In genomic region chr11:96542003-96542402, GRCm38 (mm10) we compare ENCODE assay signal across 25 mouse cellular contexts.
DNase-seq lines count a peak whose midpoint lies in the region; ATAC-seq and TF ChIP-seq lines count a peak whose summit lies in the region.
"Had no signal": no experiment of that assay in that cellular context is flagged by ENCODE, and none has a peak within 500 bp of the region (broad histone marks: within the 10 kb centered on the region; RNA-seq: fewer than 3 reads in every experiment).

No protein-coding gene starts in this region.

- ATAC-seq in neural tube, embryonic 15.5 days (ENCODE audit: low FRiP score) = no peak
- ATAC-seq: inflammation-experienced regulatory T-cells, adult 6 months; midbrain, embryonic 16.5 days had no signal

- no peak for TF ChIP-seq CTCF in kidney, adult 2 months (conservative IDR thresholded peaks at IDR 0.05; ENCODE audit: insufficient read depth, insufficient read length, low read depth, low read length)

- peak; percentile 13 to 50 for DNase-seq in cerebellum, postnatal 14 days
- no peak for DNase-seq in cerebellum, adult 9-10 months
- DNase-seq in kidney, adult 2 months = peak; percentile 45
- DNase-seq in kidney, adult 11 months = no peak
- no peak for DNase-seq in neural tube, embryonic 10.5 days (ENCODE audit: extremely low spot score, low spot score)
- DNase-seq in testis, postnatal 14 days (ENCODE audit: low spot score) = peak; percentile 26
- no peak for DNase-seq in layer of hippocampus, adult 9-11 months
- DNase-seq: adrenal gland, postnatal 14 days; cerebellum, adult 11 months; cerebellum, postnatal 36 days; gastrocnemius, adult 2 months; heart, postnatal 4 days; liver; lung, postnatal 36 days; thymus, adult 2 months; thymus, postnatal 4 days had no signal

- no peak overlapping the region for H3K4me3 ChIP-seq in kidney, adult 2 months (ENCODE audit: insufficient read depth, low read depth, low read length)
- no peak overlapping the region for H3K4me3 ChIP-seq in neural tube, embryonic 15.5 days (replicated peaks)
- H3K4me3 ChIP-seq: gastrocnemius, adult 2 months; left cerebral cortex, adult 2 months; limb, embryonic 10.5 days; liver, embryonic 15.5 days; lung, embryonic 15.5 days; megakaryocyte, embryonic 14.5 days; stomach, embryonic 15.5 days had no signal

- TF ChIP-seq POLR2A in kidney, adult 2 months (IDR thresholded peaks at IDR 0.05; ENCODE audit: low read depth, low read length) = no peak

- WGBS in kidney, adult 2 months = 60% methylated on average over 7 of the region's 7 CpGs
- 59% methylated on average over 7 of the region's 7 CpGs for WGBS in neural tube, embryonic 15.5 days

- H3K9me3 ChIP-seq in neural tube, embryonic 15.5 days (replicated peaks) = no peaks in the 10 kb centered on the region
- H3K9me3 ChIP-seq: limb, embryonic 10.5 days; liver, embryonic 15.5 days; lung, embryonic 15.5 days; megakaryocyte, embryonic 14.5 days; stomach, embryonic 15.5 days had no signal

- H3K4me1 ChIP-seq in kidney, adult 2 months (ENCODE audit: control insufficient read depth, insufficient read depth, low read length) = peaks cover 6% of the 10 kb centered on the region; the same call in 1 of the 2 replicates
- H3K4me1 ChIP-seq in neural tube, embryonic 15.5 days = peaks cover 39% of the 10 kb centered on the region
- H3K4me1 ChIP-seq: limb, embryonic 10.5 days; liver, embryonic 15.5 days; lung, embryonic 15.5 days; megakaryocyte, embryonic 14.5 days; stomach, embryonic 15.5 days had no signal

- H3K36me3 ChIP-seq in kidney, adult 2 months (ENCODE audit: control insufficient read depth, insufficient read depth, low read length) = no peaks in the 10 kb centered on the region
- H3K36me3 ChIP-seq in neural tube, embryonic 15.5 days = no peaks in the 10 kb centered on the region
- H3K36me3 ChIP-seq: limb, embryonic 10.5 days; liver, embryonic 15.5 days; lung, embryonic 15.5 days; stomach, embryonic 15.5 days had no signal

- H3K27ac ChIP-seq in kidney, adult 2 months (ENCODE audit: insufficient read depth, low read depth, low read length) = peak overlapping the region; percentile 93
- 0 out of 2 replicates have a peak overlapping the region, but pooled peaks have one; percentile 28 for H3K27ac ChIP-seq in neural tube, embryonic 15.5 days (replicated peaks)
- H3K27ac ChIP-seq: gastrocnemius, adult 2 months; left cerebral cortex, adult 2 months; limb, embryonic 10.5 days; liver, embryonic 15.5 days; lung, embryonic 15.5 days; stomach, embryonic 15.5 days had no signal

- H3K4me2 ChIP-seq in neural tube, embryonic 15.5 days = no peak overlapping the region
- H3K4me2 ChIP-seq: liver, embryonic 15.5 days; lung, embryonic 15.5 days; stomach, embryonic 15.5 days had no signal

- H3K27me3 ChIP-seq in kidney, adult 2 months (replicated peaks; ENCODE audit: control insufficient read depth, insufficient read depth, low read length) = no peaks in the 10 kb centered on the region; the same call in 1 of the 2 replicates
- no peaks in the 10 kb centered on the region for H3K27me3 ChIP-seq in neural tube, embryonic 15.5 days (replicated peaks)

- H3K9ac ChIP-seq in neural tube, embryonic 15.5 days (replicated peaks) = no peak overlapping the region
- H3K9ac ChIP-seq: liver, embryonic 15.5 days; lung, embryonic 15.5 days; stomach, embryonic 15.5 days had no signal

Comparison
In these comparisons a context has a peak if more than half of its experiments do, and no peak if none do; other contexts are left out.
1. DNase-seq: peak in cerebellum, postnatal 14 days (2 of 2), kidney, adult 2 months (single experiment) and testis, postnatal 14 days (single experiment); none in cerebellum, adult 9-10 months (single experiment), kidney, adult 11 months (single experiment), neural tube, embryonic 10.5 days (single experiment) and layer of hippocampus, adult 9-11 months (single experiment).